Comparison of ENCODE assay signal across 16 mouse cellular contexts in the genomic region with DNA sequence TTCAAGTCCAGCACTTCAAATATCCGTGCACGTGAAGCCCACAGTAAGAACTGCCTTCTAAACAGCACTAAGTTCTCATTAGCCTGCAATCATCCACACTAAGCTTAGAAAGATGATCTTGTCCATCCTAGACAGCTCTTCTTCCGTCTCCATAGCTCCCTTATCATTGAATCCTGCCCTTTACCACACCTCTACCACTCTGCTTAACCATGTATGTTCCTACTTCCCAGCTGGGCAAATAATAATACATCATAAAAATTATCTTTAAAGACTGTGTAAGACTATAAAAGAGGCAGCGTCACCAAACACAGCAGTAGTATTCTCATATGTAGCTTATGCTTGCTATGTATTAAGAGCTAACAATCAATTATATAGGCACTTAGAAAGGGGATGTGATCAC.
"Had no signal": no experiment of that assay in that cellular context is flagged by ENCODE, and none has a peak within 500 bp of the region (broad histone marks: within the 10 kb centered on the region; RNA-seq: fewer than 3 reads in every experiment).

No protein-coding gene starts in this region.

- H3K27me3 ChIP-seq: neural tube, embryonic 12.5 days; neural tube, embryonic 13.5 days; neural tube, embryonic 15.5 days; stomach, embryonic 15.5 days had no signal

- H3K27ac ChIP-seq: neural tube, embryonic 12.5 days; neural tube, embryonic 13.5 days; neural tube, embryonic 15.5 days; stomach, embryonic 15.5 days; stomach, postnatal 0 days had no signal

- H3K9ac ChIP-seq: neural tube, embryonic 12.5 days; neural tube, embryonic 13.5 days; neural tube, embryonic 15.5 days; stomach, embryonic 15.5 days had no signal

- H3K4me2 ChIP-seq: neural tube, embryonic 12.5 days; neural tube, embryonic 13.5 days; neural tube, embryonic 15.5 days; stomach, embryonic 15.5 days had no signal

- DNase-seq: retina, postnatal 1 day; right cerebral cortex, adult 18-20 months; right cerebral cortex, postnatal 14 days; right cerebral cortex, postnatal 25 days; spleen, adult 18-20 months; thymus, adult 18-20 months; thymus, adult 2 months; thymus, postnatal 14 days; thymus, postnatal 25 days; thymus, postnatal 36 days; thymus, postnatal 4 days had no signal

- H3K4me1 ChIP-seq: neural tube, embryonic 12.5 days; neural tube, embryonic 13.5 days; neural tube, embryonic 15.5 days; stomach, embryonic 15.5 days had no signal

- H3K36me3 ChIP-seq: neural tube, embryonic 12.5 days; neural tube, embryonic 13.5 days; neural tube, embryonic 15.5 days; stomach, embryonic 15.5 days had no signal

- H3K9me3 ChIP-seq: neural tube, embryonic 12.5 days; neural tube, embryonic 13.5 days; neural tube, embryonic 15.5 days; stomach, embryonic 15.5 days had no signal

- H3K4me3 ChIP-seq: neural tube, embryonic 12.5 days; neural tube, embryonic 13.5 days; neural tube, embryonic 15.5 days; stomach, embryonic 15.5 days had no signal
